Mouse (Mus musculus) cerebellum, postnatal 4 days (tissue): ENCODE measurements around the gene Gm19935.

Source experiments
- DNase-seq, 2 experiments: peaks; one replicate each; pipeline ENCODE4 v3.0.0; 2022; ENCODE audit warnings: low spot score in 2 of 2, mixed read lengths in 1 of 2

Gm19935 gene

DNA sequence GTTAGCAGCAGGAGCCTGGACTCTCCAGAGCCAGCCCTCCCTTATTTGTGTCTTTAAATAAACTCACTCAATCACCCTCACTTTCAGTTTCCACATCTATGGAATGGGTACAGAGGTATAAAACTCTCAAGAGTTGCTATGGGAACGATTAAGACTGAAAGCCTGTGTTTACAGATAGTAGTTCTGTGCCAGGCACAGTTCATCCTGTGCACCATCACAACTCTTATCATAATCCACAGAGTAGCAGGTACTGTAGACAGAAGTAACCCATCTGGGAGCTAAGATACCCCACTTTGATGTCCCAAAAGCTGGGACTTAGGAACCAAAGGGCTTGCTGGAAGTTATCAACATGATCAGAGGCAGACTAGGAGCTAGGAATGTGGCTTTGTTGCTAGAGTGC, 12.6 kb upstream of the Gm19935 start:
- DNase-seq, result no peak

DNA sequence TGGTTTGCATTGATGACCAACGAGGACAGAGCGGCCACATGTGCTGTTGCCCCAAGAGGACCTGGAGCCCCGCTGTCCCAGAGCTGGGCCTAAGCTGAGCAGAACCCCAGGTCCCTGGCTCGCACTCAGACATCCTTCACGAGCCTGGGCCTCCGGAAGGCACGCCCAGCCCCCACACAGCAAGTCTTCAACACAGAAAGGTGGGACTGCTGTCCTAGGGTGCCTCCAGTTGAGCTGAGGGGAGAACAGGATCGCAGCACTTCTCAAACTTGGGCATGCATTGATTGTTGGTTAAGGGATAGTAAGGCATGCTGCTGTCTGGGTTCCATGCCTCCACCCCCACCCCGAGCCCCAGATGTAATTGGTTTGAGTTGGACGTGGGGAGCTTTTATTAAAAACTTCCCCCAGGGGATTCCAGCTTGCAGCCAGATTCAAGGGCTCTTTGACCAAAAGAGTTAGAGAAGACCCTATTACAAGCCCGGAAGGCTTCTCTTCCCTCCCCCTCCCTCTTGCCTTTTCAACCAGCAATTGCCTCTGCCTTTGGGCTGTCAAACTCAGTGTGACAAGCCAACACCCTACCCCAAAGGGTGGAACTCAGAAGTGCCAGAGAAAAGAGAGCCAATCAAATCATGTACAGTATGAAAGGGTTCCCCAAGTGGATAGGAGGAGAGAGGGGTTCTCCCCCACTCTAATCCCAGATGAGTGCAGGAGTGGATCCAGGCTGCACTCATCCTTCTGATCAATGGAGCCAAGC, 12.0 kb upstream of the Gm19935 start:
- peak in 1 of 2 experiments; percentile 17 for DNase-seq

DNA sequence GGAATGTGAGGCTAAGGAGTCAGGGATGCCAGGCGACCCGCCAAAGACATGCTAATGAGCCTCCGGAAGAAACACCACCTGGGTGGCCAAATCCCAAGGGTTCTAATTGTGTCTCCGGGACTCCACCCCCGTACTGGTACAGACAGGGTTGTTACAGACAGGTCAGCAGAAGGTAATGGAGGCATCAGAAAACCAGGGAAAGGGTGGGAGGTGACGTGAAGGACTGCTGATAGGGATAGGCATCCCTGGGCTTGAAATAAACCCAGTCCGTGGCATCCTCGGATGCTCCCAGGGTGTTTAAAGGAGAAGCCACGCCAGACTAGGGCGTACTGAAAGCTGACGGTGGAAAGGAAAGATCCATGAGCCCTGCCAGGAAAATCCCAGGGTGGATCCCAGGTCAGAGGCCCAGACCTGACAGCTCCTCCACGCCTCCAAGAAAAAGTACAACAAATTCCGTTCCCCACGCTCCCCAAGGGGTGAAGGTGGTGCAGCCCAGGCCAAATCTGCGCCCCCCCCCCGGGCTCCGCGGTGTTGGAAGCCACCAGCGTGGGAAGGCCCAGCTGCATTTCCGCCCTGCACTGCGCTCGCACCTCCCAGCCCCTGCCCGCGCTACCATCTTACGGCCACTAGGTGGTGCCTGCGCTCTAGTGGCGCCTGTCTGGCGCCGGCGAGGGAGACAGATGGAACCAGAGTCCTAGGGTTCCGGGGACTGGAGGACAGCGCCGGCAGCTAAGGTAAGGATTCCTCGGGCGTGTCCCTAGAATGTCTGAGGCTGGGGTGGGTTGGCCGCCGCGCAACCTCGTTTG, 11.2 kb upstream of the Gm19935 start, which contains the start of gene Chd9:
Chd9 (plus strand) TSS at position 172 of the 806 bp plus-strand sequence.
- DNase-seq, result peak; percentile 98 to 99

DNA sequence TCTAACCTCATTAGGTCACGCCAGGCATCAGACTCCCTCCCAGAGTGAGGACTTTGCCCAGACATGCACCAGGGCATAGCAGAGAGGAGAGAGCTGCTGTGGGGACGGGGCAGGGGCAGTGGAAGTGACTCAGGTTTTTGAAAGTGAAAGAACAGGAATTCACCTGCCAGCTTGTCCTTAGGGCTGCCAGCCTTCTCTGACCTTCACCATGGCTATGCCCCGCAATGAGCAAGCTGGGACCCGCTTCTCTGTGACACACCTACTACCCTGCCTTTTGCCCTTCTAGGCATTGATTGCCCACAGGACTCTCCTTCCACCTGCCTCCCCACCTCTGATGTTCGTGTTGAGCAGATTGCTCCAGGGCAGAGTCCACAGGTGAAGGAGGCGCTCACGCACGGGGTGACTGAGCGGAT, 8.3 kb upstream of the Gm19935 start:
- DNase-seq, result no peak

DNA sequence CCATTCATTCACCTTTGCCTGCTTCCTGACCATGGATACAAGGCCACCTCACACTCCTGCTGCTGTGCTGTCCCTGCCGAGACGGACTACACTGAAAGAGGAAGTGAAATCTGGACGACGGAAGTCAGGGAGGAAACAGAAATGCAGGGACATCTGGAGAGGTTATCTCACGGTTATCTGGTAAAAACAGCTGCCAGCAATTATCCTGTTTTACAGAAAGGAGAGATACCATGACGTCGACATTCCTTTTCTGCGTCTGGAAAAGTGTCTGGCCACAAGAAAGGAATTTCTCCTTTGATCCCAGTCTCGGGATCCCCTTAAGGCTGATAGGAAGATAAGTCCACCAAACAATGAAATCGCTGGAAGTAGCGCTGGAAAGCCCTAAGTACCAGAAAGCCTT, 5.2 kb upstream of the Gm19935 start:
- no peak for DNase-seq

DNA sequence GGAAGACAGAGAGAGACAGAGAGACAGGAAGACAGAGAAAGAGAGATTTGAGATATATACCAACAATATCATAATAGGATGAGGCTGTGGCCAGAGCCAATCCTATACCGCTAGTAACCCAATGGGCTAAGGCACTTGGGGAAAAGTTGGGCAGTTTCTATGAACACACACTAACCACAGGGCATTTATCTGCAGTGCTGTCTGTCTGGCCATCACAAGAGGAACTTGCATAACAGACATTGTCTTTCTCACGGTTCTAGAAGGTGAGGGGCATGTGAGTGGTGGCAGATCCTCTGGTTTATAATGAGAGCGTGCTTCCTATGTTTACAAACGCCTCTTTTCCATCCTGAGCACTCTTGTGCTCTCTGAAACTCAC, 3.1 kb upstream of the Gm19935 start:
- DNase-seq, result no peak

DNA sequence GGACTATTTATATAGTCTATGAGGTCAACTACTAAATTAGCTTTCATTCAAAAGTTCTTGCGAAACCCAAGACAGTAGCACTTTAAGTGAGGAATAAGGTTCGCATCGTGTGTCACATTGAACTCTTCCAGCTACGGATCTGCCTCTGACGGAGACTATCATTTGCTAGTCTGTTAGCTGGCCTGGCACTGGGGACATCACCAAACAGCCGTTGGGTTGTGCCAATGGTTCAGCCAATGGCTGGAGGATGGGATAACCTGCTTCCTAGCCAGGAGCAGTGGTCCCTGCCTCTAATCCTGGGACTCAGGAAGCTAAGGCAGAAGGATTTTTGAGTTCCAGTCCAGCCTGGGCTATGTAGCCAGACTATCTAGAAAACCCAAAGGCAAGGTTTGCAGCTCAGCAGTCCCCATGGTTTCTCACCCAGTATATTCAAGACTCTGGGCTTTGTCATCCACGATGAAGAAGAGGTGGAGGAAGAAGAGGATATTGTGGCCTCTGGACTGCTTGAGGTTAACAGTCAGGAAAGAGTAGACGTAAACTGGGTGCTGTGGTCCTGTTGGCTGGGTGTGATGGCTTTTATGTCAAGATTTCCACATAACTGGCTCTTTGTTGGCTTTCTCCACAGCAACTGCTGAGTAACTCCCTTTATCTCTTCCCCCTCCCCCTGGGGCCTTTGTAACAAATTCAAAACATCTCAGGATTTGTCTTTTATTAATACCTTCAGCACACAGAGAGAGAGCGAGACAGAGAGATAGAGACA, 2.5 kb upstream of the Gm19935 start:
- no peak for DNase-seq

DNA sequence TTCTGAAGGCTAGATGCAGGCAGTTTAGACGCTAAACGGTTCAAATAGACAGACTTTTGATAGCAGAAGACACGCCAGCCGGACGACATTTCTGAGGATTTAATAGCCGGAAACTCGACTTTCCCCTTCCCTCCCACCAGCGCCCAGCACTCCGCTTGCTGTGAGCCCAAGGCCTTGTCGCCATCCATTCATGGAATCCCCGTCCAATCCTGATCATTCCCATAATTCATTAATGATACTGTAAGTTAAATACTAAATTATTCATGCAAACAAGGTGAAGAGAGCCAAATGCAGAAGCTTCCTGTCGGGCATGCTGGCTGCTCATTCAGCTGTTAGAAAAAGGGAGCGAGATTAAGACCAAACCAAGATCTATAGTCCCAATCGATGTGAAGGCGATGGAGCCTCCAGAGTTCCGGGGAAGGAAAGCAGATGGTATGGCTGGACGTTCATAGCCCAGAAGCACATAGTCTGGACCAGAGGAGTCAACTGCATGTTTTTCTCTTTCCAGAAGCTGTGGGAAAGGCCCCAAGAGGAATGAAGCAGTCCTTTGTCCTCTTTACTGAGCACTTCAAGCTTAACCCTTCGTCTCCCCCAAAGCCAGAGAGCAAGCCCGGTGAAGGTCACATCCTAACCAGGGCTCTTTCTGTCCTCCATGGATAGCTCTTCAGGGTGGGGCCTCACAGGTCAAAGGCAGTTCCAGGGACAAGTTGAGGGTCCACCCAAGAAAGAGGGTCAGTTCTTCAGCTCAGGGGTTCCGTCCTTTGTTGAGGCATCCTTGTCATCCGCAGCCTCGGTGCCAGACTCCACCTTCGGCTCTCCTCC, 921 bp downstream of the Gm19935 start:
- no peak for DNase-seq

DNA sequence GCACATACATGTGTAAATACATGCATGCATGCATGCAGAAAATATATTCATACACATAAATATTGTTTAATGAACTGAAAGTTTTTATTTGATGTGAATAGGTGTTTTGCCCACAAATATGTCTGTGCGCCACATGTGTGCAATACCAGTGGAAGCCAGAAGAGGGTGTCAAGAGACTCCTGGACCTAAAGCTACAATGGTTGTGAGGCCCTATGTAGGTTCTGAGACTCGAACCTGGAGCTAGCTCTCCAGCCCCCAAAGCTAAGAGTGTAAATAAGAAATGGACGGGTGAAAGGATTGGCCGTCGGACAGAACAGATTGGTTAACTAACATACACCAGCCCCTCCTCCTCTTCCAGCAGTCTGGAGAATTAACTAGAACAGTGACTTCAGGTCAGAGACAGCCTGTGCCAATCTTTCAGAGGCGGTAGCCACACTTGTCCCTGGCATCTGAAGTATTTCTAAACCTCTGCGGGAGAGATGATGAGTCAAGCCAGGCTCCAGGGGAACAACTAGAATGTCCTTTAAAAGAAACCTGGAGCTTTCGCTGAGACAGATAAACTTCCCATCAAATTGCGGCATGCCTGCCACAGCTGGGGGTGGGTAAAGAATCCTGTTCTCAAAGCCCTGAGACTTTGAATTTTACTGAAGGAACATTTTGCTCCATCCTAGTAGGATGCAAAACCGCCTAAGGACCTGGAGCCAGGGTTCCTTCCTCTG, 3.4 kb downstream of the Gm19935 start:
- DNase-seq, result no peak

DNA sequence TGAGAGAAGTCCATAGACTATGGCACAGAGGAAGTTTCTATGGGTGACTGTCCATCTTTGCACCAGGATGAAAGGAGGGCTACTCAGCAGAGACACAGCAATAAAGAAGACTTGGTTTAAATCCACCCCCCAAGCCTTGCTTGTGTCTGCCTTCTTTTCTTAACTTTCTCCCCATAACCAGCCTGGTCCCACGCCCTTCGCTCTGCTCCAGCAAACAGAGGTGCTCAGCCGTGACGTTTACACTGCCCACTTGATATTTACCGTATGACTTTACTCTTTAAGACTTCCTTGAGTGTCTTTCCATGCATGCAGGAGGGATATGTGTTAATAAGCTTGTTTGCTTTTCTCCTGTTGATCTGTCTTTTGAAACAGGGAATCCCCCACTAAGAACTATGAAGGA, 17.7 kb downstream of the Gm19935 start:
- DNase-seq, result no peak

DNA sequence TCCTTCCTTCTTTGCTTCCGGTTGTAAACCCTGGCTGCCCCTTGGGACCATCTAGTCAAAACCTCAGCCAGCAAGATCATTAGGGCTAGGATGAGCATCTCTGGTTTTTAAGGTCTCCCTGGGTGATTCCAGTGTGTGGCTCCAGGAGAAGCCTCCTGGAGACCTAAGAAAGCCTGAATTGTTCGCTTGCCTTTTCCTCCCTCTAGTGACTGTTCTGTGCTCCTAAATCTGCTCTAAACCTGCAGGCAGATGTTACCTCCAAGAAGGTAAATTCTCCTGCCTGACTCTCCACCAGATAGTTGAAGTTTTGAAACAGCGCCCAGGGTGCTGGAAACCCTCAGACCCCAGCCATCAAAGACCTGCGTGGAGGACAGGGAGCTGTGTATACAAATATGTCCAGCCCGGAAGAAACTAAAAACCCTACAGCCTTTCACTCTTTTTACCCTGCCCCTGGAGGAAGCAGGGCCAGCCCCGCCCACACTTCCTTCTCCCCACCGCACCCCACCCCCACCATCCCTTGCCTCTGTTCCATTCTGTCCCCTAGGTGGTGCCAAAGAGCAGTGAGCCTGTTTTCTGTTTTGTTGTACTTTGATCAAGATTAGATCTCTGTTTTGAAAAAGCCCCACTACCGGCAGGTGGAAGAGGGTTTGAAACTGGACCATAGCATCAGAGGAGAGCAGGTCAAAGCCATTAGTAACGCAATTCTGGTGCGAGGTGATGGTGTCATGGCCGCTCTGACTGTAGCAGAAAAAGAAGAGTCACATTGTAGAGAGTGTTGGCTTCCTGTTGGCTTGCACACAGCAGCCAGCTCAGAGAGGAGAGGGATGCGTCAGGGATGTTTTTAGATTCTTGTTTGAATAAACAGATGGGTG, 22.0 kb downstream of the Gm19935 start:
- peak; percentile 27 to 67 for DNase-seq

DNA sequence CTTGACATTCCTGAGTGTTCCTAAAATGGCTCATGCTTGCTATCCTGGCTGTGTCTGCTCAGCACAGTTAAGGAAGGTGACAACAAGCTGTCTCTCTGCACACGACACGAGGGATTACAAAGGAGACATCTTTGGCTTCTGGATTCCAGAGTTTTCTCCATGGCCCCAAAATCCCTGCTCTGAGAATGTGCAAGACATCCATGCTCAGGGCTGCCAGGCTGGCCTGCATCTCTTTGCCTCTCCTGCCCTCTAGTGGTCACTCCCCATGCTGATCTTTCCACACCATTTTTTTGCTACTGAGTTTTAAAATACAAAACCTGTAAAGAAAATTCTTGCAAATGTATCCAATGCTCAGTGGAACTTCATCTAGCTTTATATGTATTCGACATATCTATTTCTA, 23.5 kb downstream of the Gm19935 start:
- peak; percentile 64 to 85 for DNase-seq

DNA sequence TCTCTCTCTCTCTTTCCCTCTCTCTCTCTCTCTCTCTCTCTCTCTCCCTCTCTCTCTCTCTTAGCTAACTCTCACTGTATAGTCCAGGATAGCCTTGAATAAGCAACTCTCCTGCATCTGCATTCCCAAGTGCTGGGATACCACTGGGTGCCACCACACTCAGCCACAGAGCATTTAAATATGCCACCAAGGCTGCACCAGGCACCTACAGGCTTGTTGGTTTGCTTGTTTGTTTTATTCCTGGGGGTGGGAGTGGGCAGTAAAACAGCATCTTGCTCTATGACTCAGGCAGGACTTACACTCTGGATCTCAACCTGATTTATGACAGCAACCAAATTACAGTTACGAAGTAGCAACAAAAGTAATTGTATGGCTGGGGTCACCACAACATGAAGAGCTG, 25.6 kb downstream of the Gm19935 start:
- DNase-seq, result no peak

DNA sequence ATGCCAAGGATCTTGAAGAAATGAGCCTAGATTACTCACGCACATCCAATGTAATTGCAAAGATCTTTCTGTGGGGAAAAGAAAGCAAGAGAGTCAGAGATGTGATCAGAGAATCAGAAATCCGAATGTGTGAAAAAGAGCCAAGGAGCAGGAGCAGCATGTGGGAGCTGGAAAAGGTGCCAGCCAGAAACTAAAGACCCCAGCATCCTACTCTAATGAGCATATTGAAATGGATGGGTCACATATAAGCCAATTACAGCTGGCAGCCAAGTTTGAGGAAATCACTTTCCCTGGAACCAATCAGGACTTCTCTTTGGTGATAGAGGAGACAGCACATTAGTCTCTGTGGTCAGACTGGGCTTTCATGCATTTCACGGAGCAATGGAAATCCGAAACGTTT, 47.4 kb downstream of the Gm19935 start:
- DNase-seq, result no peak
